Mouse (Mus musculus) embryonic fibroblast, embryonic 13.5 days (primary cell): ENCODE measurements at regions not wholly inside any gene's neighbourhood (a gene's known extent, or its start where the extent isn't known, plus 50 kb on each side); places are given as distances from the start of the nearest gene placed in this dataset.

Experiments
- CTCF ChIP-seq: IDR thresholded peaks from 2 replicates; pipeline ENCODE4 v1.5.1; 2011; ENCODE audit warnings: mild to moderate bottlenecking, control low read depth, low read length, moderate library complexity, borderline replicate concordance; ENCODE audit not compliant: insufficient read depth
- POLR2A ChIP-seq: IDR thresholded peaks from 2 replicates; pipeline ENCODE4 v1.6.1; 2011; ENCODE audit warnings: low read depth, mild to moderate bottlenecking, control low read depth, low read length, moderate library complexity

DNA sequence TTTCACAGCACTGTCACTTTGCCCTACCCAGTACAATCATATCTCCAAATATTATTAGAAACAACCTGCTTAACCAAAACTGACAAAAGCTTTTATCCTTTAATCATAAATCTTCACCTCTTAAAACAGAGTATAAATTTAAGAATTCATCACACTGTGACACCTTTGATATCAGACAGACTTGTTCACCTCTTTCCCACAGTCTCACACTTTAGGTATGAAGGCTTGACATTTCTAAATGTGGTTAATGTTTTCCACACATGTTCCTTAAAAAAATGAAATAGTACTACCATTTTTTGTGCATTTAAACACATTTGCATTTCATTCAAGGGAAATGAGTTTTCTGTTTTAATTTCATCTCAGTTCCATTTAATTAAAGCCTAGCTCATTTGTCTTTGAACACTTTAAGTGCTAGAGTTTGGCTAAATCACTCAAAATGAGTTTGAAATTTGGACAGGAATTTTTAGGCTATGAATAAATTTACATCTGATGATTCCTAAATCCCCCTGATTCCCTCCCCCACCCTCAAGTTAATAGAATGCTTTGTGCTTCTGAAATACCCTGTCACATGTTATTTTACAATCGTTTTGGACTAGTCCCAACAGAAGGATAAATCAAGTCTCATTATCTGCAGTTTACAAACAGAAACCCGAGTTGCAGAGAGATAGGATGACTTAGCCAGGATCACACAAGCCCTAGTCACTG, 127.9 kb downstream of the AI593442 start:
- TF ChIP-seq CTCF (no peak), POLR2A (no peak)
